Mouse (Mus musculus) embryonic fibroblast, embryonic 13.5 days (primary cell): Measurements from ENCODE around the gene Sppl2c.

ENCODE experiments used
- CTCF ChIP-seq: IDR thresholded peaks from 2 replicates; pipeline ENCODE4 v1.5.1; 2011; ENCODE audit warnings: mild to moderate bottlenecking, control low read depth, low read length, moderate library complexity, borderline replicate concordance; ENCODE audit not compliant: insufficient read depth
- POLR2A ChIP-seq: IDR thresholded peaks from 2 replicates; pipeline ENCODE4 v1.6.1; 2011; ENCODE audit warnings: low read depth, mild to moderate bottlenecking, control low read depth, low read length, moderate library complexity

GRCm38 (mm10) chr11:104171281-104171781 lies 14.8 kb upstream of the Sppl2c start:
- peak; percentile 94 for TF ChIP-seq CTCF
- no peak for TF ChIP-seq POLR2A
